In the genomic region with DNA sequence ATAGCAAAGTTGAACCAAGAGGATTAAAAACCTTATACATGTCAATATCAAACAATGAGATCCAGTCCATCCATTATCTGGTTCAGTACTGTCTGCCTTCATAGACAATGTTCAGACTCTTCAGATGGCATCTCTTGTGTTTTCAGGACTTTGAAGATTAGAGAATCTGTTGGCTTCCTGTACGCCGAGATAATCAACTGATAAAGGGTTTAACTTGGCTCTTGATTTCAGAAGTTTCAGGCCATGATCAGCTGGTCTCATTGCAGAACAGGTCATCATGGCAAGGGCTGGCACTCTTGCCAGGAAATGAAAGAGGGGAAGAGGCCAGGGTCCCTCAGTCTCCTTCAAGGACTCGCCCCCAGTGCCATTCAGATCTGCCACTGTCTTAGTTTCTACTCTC, we compare ENCODE assay signal across 17 mouse cellular contexts. TPM values are rescaled to one million over a fixed set of nuclear protein-coding genes. Genes with fewer than 3 reads are reported as not detected.
"Had no signal": no experiment of that assay in that cellular context is flagged by ENCODE, and none has a peak within 500 bp of the region (broad histone marks: within the 10 kb centered on the region; RNA-seq: fewer than 3 reads in every experiment).

No protein-coding gene starts in this region.

- H3K27me3 ChIP-seq: neural tube, embryonic 13.5 days; neural tube, embryonic 15.5 days; stomach, embryonic 15.5 days had no signal

- H3K9ac ChIP-seq: neural tube, embryonic 13.5 days; neural tube, embryonic 15.5 days; stomach, embryonic 15.5 days had no signal

- H3K4me1 ChIP-seq: stomach, embryonic 15.5 days had no signal

- H3K4me3 ChIP-seq: neural tube, embryonic 13.5 days; neural tube, embryonic 15.5 days; stomach, embryonic 15.5 days had no signal

- H3K9me3 ChIP-seq: neural tube, embryonic 13.5 days; neural tube, embryonic 15.5 days; stomach, embryonic 15.5 days had no signal

- H3K27ac ChIP-seq: neural tube, embryonic 13.5 days; neural tube, embryonic 15.5 days; stomach, embryonic 15.5 days; stomach, postnatal 0 days had no signal

- DNase-seq: retina, postnatal 1 day; right cerebral cortex, adult 18-20 months; right cerebral cortex, postnatal 14 days; right cerebral cortex, postnatal 25 days; right cerebral cortex, postnatal 4 days; spleen, adult 18-20 months; thymus, adult 18-20 months; thymus, adult 2 months; thymus, postnatal 14 days; thymus, postnatal 25 days; thymus, postnatal 36 days; thymus, postnatal 4 days had no signal

- H3K36me3 ChIP-seq: neural tube, embryonic 13.5 days; neural tube, embryonic 15.5 days; stomach, embryonic 15.5 days had no signal

- H3K4me2 ChIP-seq: neural tube, embryonic 13.5 days; neural tube, embryonic 15.5 days; stomach, embryonic 15.5 days had no signal

RNA-seq across cellular contexts. Expression of a gene that starts 3.3 kb away (rescaled TPM):
- total RNA-seq: neutrophil, adult 5-6 weeks had no signal

RNA-seq across cellular contexts. Expression of a gene that starts 27.2 kb away (rescaled TPM):
- total RNA-seq: neutrophil, adult 5-6 weeks had no signal
